Mouse (Mus musculus) limb, embryonic 11.5 days (tissue): ENCODE data around the gene 6030408B16Rik. TPM values are rescaled to one million over a fixed set of nuclear protein-coding genes. Genes with fewer than 3 reads are reported as not detected.
"Not testable (repeated sequence)": the region's sequence is repeated elsewhere in the genome, so short reads cannot be mapped to it uniquely, and the experiment has no call there.

Experiments
- ATAC-seq: fragments of 200-750 bp; cut with Nextera tagmentation; 2 replicates; pipeline ENCODE4 v1.8.0; 2017; ENCODE audit warnings: low read depth; ENCODE audit not compliant: insufficient number of reproducible peaks, low FRiP score, low TSS enrichment
- DNase-seq: peaks from one replicate; pipeline ENCODE4 v3.0.0-alpha.2; 2015; ENCODE audit warnings: low spot score
- H3K27ac ChIP-seq: fragments of 300-500 bp; sonication (generic); replicated peaks from 2 replicates; pipeline ENCODE4 v1.5.1; 2014; ENCODE audit warnings: low read depth, mild to moderate bottlenecking, low read length
- H3K27me3 ChIP-seq: fragments of 300-500 bp; sonication (generic); 2 replicates; pipeline ENCODE4 v1.6.1; 2014; ENCODE audit warnings: mild to moderate bottlenecking, low read length, mixed read lengths; ENCODE audit not compliant: control insufficient read depth, insufficient read depth
- H3K36me3 ChIP-seq: fragments of 300-500 bp; sonication (generic); 2 replicates; pipeline ENCODE4 v1.6.1; 2014; ENCODE audit warnings: mild to moderate bottlenecking, low read length, moderate library complexity, mixed read lengths; ENCODE audit not compliant: control insufficient read depth, insufficient read depth
- H3K4me1 ChIP-seq: fragments of 300-500 bp; sonication (generic); 2 replicates; pipeline ENCODE4 v1.6.1; 2014; ENCODE audit warnings: low read length, mixed read lengths; ENCODE audit not compliant: control insufficient read depth, insufficient read depth
- H3K4me2 ChIP-seq: fragments of 300-500 bp; sonication (generic); 2 replicates; pipeline ENCODE4 v1.6.1; 2014; ENCODE audit warnings: low read depth, mild to moderate bottlenecking, moderate library complexity; ENCODE audit not compliant: severe bottlenecking
- H3K4me3 ChIP-seq: fragments of 300-500 bp; sonication (generic); 2 replicates; pipeline ENCODE4 v1.5.1; 2014; ENCODE audit warnings: low read depth, low read length
- H3K9ac ChIP-seq: fragments of 300-500 bp; sonication (generic); 2 replicates; pipeline ENCODE4 v1.6.1; 2014; ENCODE audit warnings: mild to moderate bottlenecking, low read length
- H3K9me3 ChIP-seq: fragments of 300-500 bp; sonication (generic); 2 replicates; pipeline ENCODE4 v1.6.1; 2016; ENCODE audit warnings: low read length; ENCODE audit not compliant: control insufficient read depth
- WGBS: fragments of 180-500 bp; shearing (Covaris S2); extraction: QIAGEN DNeasy Blood & Tissue Kit; methylation state at CpG from one replicate; pipeline ENCODE4 v1.1.7; 2014; 5-methylcytosine and 5-hydroxymethylcytosine counted together
- polyA plus RNA-seq: library from polyadenylated mRNA; unstranded; fragments of >200 nt; fragmentation: Nextera tagmentation; extraction: Ambion mirVana; gene quantifications from 2 replicates; pipeline ENCODE4 v1.2.1, GENCODE M21; 2014

6030408B16Rik gene
- polyA plus RNA-seq, 1 experiment from 2014 or later, result 5.6 TPM

- ATAC-seq (no peak), DNase-seq (no peak)
- Histone ChIP-seq H3K9ac (no peak overlapping the region), H3K27me3 (no peaks in the 10 kb centered on the region), H3K9me3 (no peaks in the 10 kb centered on the region), H3K4me2 (no peak overlapping the region), H3K4me3 (no peak overlapping the region), H3K27ac (no peak overlapping the region), H3K4me1 (0 out of 2 replicates have a peak, but pooled peaks cover 10% of the 10 kb centered on the region), H3K36me3 (no peaks in the 10 kb centered on the region)
- 68% methylated on average over 14 of the region's 14 CpGs for WGBS
Observed at GRCm38 (mm10) chr15:101318889-101319765, 26.1 kb downstream of the 6030408B16Rik start.

GRCm38 (mm10) chr15:101320010-101320617 is 27.1 kb downstream of the 6030408B16Rik start:
- H3K4me1 ChIP-seq, result 0 out of 2 replicates have a peak, but pooled peaks cover 10% of the 10 kb centered on the region
- WGBS, result 86% methylated on average over 6 of the region's 6 CpGs
- no peak for ATAC-seq

GRCm38 (mm10) chr15:101320618-101321041 is 27.6 kb downstream of the 6030408B16Rik start:
- Histone ChIP-seq H3K9me3 (no peaks in the 10 kb centered on the region), H3K27ac (no peak overlapping the region), H3K36me3 (no peaks in the 10 kb centered on the region), H3K4me3 (no peak overlapping the region), H3K9ac (no peak overlapping the region), H3K27me3 (no peaks in the 10 kb centered on the region), H3K4me2 (no peak overlapping the region), H3K4me1 (0 out of 2 replicates have a peak, but pooled peaks cover 10% of the 10 kb centered on the region)
- WGBS, result 52% methylated on average over 6 of the region's 6 CpGs
- DNase-seq (no peak), ATAC-seq (no peak)

More at GRCm38 (mm10) chr15:101320010-101320617, 27.1 kb downstream of the 6030408B16Rik start:
- no peaks in the 10 kb centered on the region for H3K9me3 ChIP-seq
- H3K9ac ChIP-seq, result no peak overlapping the region
- H3K4me2 ChIP-seq, result no peak overlapping the region
- H3K27ac ChIP-seq, result no peak overlapping the region
- H3K36me3 ChIP-seq, result no peaks in the 10 kb centered on the region
- no peak for DNase-seq
- H3K27me3 ChIP-seq, result no peaks in the 10 kb centered on the region
- no peak overlapping the region for H3K4me3 ChIP-seq

GRCm38 (mm10) chr15:101321126-101321525 is 28.1 kb downstream of the 6030408B16Rik start:
- Histone ChIP-seq H3K36me3 (no peaks in the 10 kb centered on the region), H3K27me3 (no peaks in the 10 kb centered on the region), H3K4me1 (0 out of 2 replicates have a peak, but pooled peaks cover 10% of the 10 kb centered on the region), H3K4me2 (no peak overlapping the region), H3K9me3 (no peaks in the 10 kb centered on the region), H3K4me3 (no peak overlapping the region), H3K9ac (no peak overlapping the region), H3K27ac (no peak overlapping the region)
- DNase-seq (no peak), ATAC-seq (no peak)
- WGBS, result 63% methylated on average over 5 of the region's 5 CpGs

DNA sequence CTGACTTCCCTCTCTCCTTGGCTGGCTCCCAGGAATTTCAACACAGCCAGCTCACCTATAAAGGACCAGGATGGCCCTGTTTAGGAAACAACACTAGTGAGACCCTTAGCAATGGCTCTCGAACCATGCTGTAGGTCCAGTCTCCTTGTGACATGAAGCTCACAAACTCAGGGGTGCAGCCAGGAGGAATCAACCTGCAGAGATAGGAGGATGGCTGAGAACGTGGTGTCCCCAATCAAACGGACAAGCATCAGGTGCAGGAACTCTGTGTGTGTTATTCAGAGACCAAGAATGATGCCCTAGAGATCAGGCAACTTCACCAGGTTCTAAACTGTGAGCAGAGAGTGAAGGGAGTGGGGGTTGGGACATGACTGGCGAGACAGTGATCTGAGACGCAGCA is 29.1 kb downstream of the 6030408B16Rik start:
- Histone ChIP-seq H3K36me3 (no peaks in the 10 kb centered on the region), H3K4me1 (0 out of 2 replicates have a peak, but pooled peaks cover 7% of the 10 kb centered on the region), H3K9me3 (no peaks in the 10 kb centered on the region), H3K4me3 (no peak overlapping the region), H3K4me2 (no peak overlapping the region), H3K27me3 (no peaks in the 10 kb centered on the region), H3K9ac (no peak overlapping the region), H3K27ac (no peak overlapping the region)
- DNase-seq (no peak), ATAC-seq (no peak)
- 83% methylated on average over 5 of the region's 5 CpGs for WGBS

GRCm38 (mm10) chr15:101322640-101323039 is 29.6 kb downstream of the 6030408B16Rik start:
- no peak for ATAC-seq
- Histone ChIP-seq H3K27me3 (no peaks in the 10 kb centered on the region), H3K9ac (no peak overlapping the region), H3K9me3 (no peaks in the 10 kb centered on the region), H3K4me2 (no peak overlapping the region), H3K36me3 (no peaks in the 10 kb centered on the region), H3K4me1 (0 out of 2 replicates have a peak, but pooled peaks cover 7% of the 10 kb centered on the region), H3K27ac (no peak overlapping the region), H3K4me3 (no peak overlapping the region)
- no peak for DNase-seq
- 86% methylated on average over 7 of the region's 7 CpGs for WGBS

DNA sequence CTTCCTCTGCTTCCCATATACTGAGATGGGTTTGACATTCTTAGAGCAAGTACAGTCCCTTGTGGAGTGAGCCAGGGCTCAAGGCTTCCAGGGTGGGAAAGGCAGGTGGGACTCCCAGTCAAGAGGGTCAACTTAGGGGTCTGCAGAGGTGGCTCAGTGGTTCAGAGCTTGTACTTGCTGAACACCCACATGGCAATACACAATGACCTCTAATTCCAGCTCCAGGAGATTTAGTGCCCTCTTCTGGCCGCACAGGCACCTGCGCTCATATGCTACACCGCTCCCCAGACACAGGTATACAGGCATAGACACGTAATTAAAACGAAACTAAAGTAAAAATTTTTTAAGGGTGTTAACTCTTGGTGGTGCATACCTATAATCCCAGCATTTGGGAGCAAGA is 30.5 kb downstream of the 6030408B16Rik start:
- 0 out of 2 replicates have a peak, but pooled peaks cover 7% of the 10 kb centered on the region for H3K4me1 ChIP-seq
- H3K36me3 ChIP-seq, result no peaks in the 10 kb centered on the region
- H3K4me2 ChIP-seq, result no peak overlapping the region
- H3K4me3 ChIP-seq, result no peak overlapping the region
- H3K27me3 ChIP-seq, result no peaks in the 10 kb centered on the region
- no peaks in the 10 kb centered on the region for H3K9me3 ChIP-seq
- no peak overlapping the region for H3K9ac ChIP-seq
- ATAC-seq, result no peak
- H3K27ac ChIP-seq, result no peak overlapping the region
- WGBS, result 92% methylated on average over 5 of the region's 5 CpGs
- DNase-seq, result no peak

- H3K27me3 ChIP-seq, DNase-seq, H3K4me1 ChIP-seq, H3K4me2 ChIP-seq, H3K36me3 ChIP-seq, H3K9me3 ChIP-seq, H3K4me3 ChIP-seq, ATAC-seq, H3K27ac ChIP-seq, H3K9ac ChIP-seq: not testable (repeated sequence)
Observed at GRCm38 (mm10) chr15:101324409-101324808, 31.4 kb downstream of the 6030408B16Rik start.
